Mouse (Mus musculus) adrenal gland, postnatal 14 days (tissue): ENCODE measurements around the gene Exog. TPM values are rescaled to one million over a fixed set of nuclear protein-coding genes. Genes with fewer than 3 reads are reported as not detected.
A peak's percentile ranks its signal among the peaks of the same experiment; 100 is the strongest.

Experiments
- DNase-seq: peaks from one replicate; pipeline ENCODE4 v3.0.0; 2021; ENCODE audit warnings: mixed read lengths
- total RNA-seq: library from RNA; stranded (reverse); gene quantifications from 2 replicates; pipeline ENCODE4 v1.2.3, GENCODE M21; 2021

The Exog gene
- total RNA-seq, 1 experiment from 2014 or later = 4.2 TPM

GRCm38 (mm10) chr9:119457122-119457521, 12.4 kb downstream of the Exog start:
- no peak for DNase-seq

- DNase-seq = peak; percentile 72
Measured at GRCm38 (mm10) chr9:119460410-119460809, 15.7 kb downstream of the Exog start.

- no peak for DNase-seq
Measured at GRCm38 (mm10) chr9:119465056-119465455, 20.3 kb downstream of the Exog start.

- DNase-seq = peak; percentile 61
Measured at GRCm38 (mm10) chr9:119465595-119465994, 20.9 kb downstream of the Exog start.

GRCm38 (mm10) chr9:119469691-119470353, 25.1 kb downstream of the Exog start:
- no peak for DNase-seq

- DNase-seq = no peak
Measured at GRCm38 (mm10) chr9:119472412-119472918, 27.7 kb downstream of the Exog start.

GRCm38 (mm10) chr9:119473011-119473410, 28.3 kb downstream of the Exog start:
- DNase-seq = no peak

- DNase-seq = no peak
Measured at GRCm38 (mm10) chr9:119473608-119474164, 28.9 kb downstream of the Exog start.

GRCm38 (mm10) chr9:119474717-119475611, 30.2 kb downstream of the Exog start:
- DNase-seq = no peak

- peak; percentile 34 for DNase-seq
Measured at GRCm38 (mm10) chr9:119477754-119478153, 33.0 kb downstream of the Exog start.

GRCm38 (mm10) chr9:119478345-119478744, 33.6 kb downstream of the Exog start:
- no peak for DNase-seq

- DNase-seq = peak; percentile 84
Measured at GRCm38 (mm10) chr9:119479297-119479696, 34.6 kb downstream of the Exog start.

- DNase-seq = no peak
Measured at GRCm38 (mm10) chr9:119481612-119482011, 36.9 kb downstream of the Exog start.

GRCm38 (mm10) chr9:119483554-119484353, 39.0 kb downstream of the Exog start:
- DNase-seq = peak; percentile 56

- DNase-seq = no peak
Measured at GRCm38 (mm10) chr9:119484420-119484819, 39.7 kb downstream of the Exog start.

- DNase-seq = no peak
Measured at GRCm38 (mm10) chr9:119484868-119485267, 40.1 kb downstream of the Exog start.

GRCm38 (mm10) chr9:119496354-119496753, 51.6 kb downstream of the Exog start:
- peak; percentile 49 for DNase-seq

GRCm38 (mm10) chr9:119496960-119497359, 52.2 kb downstream of the Exog start:
- no peak for DNase-seq

GRCm38 (mm10) chr9:119497546-119498246, 53.0 kb downstream of the Exog start:
- DNase-seq = no peak

- DNase-seq = no peak
Measured at GRCm38 (mm10) chr9:119498247-119498607, 53.5 kb downstream of the Exog start.

- no peak for DNase-seq
Measured at GRCm38 (mm10) chr9:119498885-119499284, 54.1 kb downstream of the Exog start.
